Mouse (Mus musculus) subcutaneous adipose tissue, adult 2 months (tissue): ENCODE measurements around the gene Dmrtc1a. TPM values are rescaled to one million over a fixed set of nuclear protein-coding genes. Genes with fewer than 3 reads are reported as not detected.

Source experiments
- polyA plus RNA-seq: library from polyadenylated mRNA; depleted of rRNA; stranded (reverse); fragments of >200 nt; gene quantifications from 2 replicates; pipeline ENCODE4 v1.2.3, GENCODE M21; 2012; ENCODE audit warnings: low replicate concordance; rRNA removed

The Dmrtc1a gene
- polyA plus RNA-seq, result 0.26 and 1.1 TPM in 2 replicates

GRCm38 (mm10) chrX:102908587-102908986 is at the start of gene Dmrtc1a, which contains the start of gene 1700011M02Rik:
Gene Dmrtc1a (minus strand): TSS chrX:102908687.
Gene 1700011M02Rik (plus strand): TSS chrX:102908905.

GRCm38 (mm10) chrX:102928072-102928471 is 19.6 kb upstream of the Dmrtc1a start, which contains the start of gene 1700018G05Rik:
Gene 1700018G05Rik (plus strand): TSS chrX:102928372.

GRCm38 (mm10) chrX:102867871-102868270 is 40.6 kb downstream of the Dmrtc1a start, which contains the start of gene 1700031F05Rik:
Gene 1700031F05Rik (minus strand): TSS chrX:102867971.

GRCm38 (mm10) chrX:102854516-102854915 is 54.0 kb downstream of the Dmrtc1a start, which contains the start of gene Dmrtc1c2:
Gene Dmrtc1c2 (minus strand): TSS chrX:102854616.

Other genes with a start within 250 kb of the Dmrtc1a start
- not detected in 2 replicates for gene Gm3880, start 221.7 kb downstream of the Dmrtc1a start, polyA plus RNA-seq
- gene Gm9112, start 201.1 kb downstream of the Dmrtc1a start, polyA plus RNA-seq, result not detected in 2 replicates
- gene Dmrtc1b, start 200.8 kb downstream of the Dmrtc1a start, polyA plus RNA-seq, result not detected in 2 replicates
- gene Dmrtc1c1, start 105.7 kb downstream of the Dmrtc1a start, polyA plus RNA-seq, result not detected in 2 replicates
- not detected in 2 replicates for gene Dmrtc1c2, start 54.1 kb downstream of the Dmrtc1a start, polyA plus RNA-seq
- not detected in 2 replicates for gene 1700031F05Rik, start 40.7 kb downstream of the Dmrtc1a start, polyA plus RNA-seq
- not detected in 2 replicates for gene 1700011M02Rik, start 218 bp upstream of the Dmrtc1a start, polyA plus RNA-seq
- gene 1700018G05Rik, start 19.7 kb upstream of the Dmrtc1a start, polyA plus RNA-seq, result not detected in 2 replicates